Mouse (Mus musculus) MEL (cell line): ENCODE measurements around the gene Hoxc5. TPM values are rescaled to one million over a fixed set of nuclear protein-coding genes. Genes with fewer than 3 reads are reported as not detected.

Experiments
- DNase-seq: peaks from one replicate; pipeline ENCODE4 v3.0.0; 2011; ENCODE audit warnings: low read depth, low spot score
- H3K27ac ChIP-seq: 2 replicates; pipeline ENCODE4 v1.5.1; 2012; ENCODE audit warnings: low read depth, mild to moderate bottlenecking, control low read depth, low read length, moderate library complexity; ENCODE audit not compliant: control insufficient read depth
- H3K27me3 ChIP-seq, 2 experiments: fragments of 150-350 bp in 1 of 2; sonication (generic) in 1 of 2; 2 replicates each; pipeline ENCODE4 v1.6.1; 2012; ENCODE audit warnings: low read length in 2 of 2, mild to moderate bottlenecking in 2 of 2, improper control_type of control experiment in 1 of 2, moderate library complexity in 1 of 2; ENCODE audit not compliant: insufficient read depth in 2 of 2, control insufficient read depth in 1 of 2
- H3K36me3 ChIP-seq, 2 experiments: 2 replicates each; pipeline ENCODE4 v1.6.1; 2012 to 2014; ENCODE audit warnings: low read length in 2 of 2, improper control_type of control experiment in 1 of 2, inconsistent platforms in 1 of 2, mild to moderate bottlenecking in 1 of 2; ENCODE audit not compliant: insufficient read depth in 2 of 2, control insufficient read depth in 1 of 2
- H3K4me1 ChIP-seq, 2 experiments: fragments of 150-350 bp in 1 of 2; sonication (generic) in 1 of 2; 2 replicates each; pipeline ENCODE4 v1.6.1; 2012; ENCODE audit warnings: low read length in 2 of 2, improper control_type of control experiment in 1 of 2, mild to moderate bottlenecking in 1 of 2; ENCODE audit not compliant: insufficient read depth in 2 of 2, control insufficient read depth in 1 of 2
- H3K4me3 ChIP-seq, 2 experiments: fragments of 150-350 bp in 1 of 2; sonication (generic) in 1 of 2; 2 replicates each; pipeline ENCODE4 v1.5.1; 2012; ENCODE audit warnings: low read depth in 2 of 2, low read length in 2 of 2, mild to moderate bottlenecking in 2 of 2, moderate library complexity in 2 of 2, control low read depth in 1 of 2, improper control_type of control experiment in 1 of 2; ENCODE audit not compliant: control insufficient read depth in 1 of 2, insufficient read depth in 1 of 2
- H3K79me2 ChIP-seq: 2 replicates; pipeline ENCODE4 v1.6.1; 2012; ENCODE audit warnings: mild to moderate bottlenecking, low read length, moderate library complexity; ENCODE audit not compliant: control insufficient read depth, poor library complexity, insufficient read depth
- H3K9ac ChIP-seq: 2 replicates; pipeline ENCODE4 v1.6.1; 2012; ENCODE audit warnings: low read depth, mild to moderate bottlenecking, control low read depth, low read length, moderate library complexity; ENCODE audit not compliant: control insufficient read depth, poor library complexity, severe bottlenecking
- H3K9me3 ChIP-seq: fragments of 150-350 bp; sonication (generic); replicated peaks from 2 replicates; pipeline ENCODE4 v1.6.1; 2012; ENCODE audit warnings: mild to moderate bottlenecking, low read length, improper control_type of control experiment, moderate library complexity; ENCODE audit not compliant: insufficient read depth
- CHD1 ChIP-seq: IDR thresholded peaks from 2 replicates; pipeline ENCODE4 v1.6.1; 2012; ENCODE audit warnings: low read depth, mild to moderate bottlenecking, inconsistent platforms, low read length, improper control_type of control experiment
- CHD2 ChIP-seq: IDR thresholded peaks from 2 replicates; pipeline ENCODE4 v1.6.1; 2011; ENCODE audit warnings: low read length, improper control_type of control experiment
- CTCF ChIP-seq, 3 experiments: IDR thresholded peaks in 2 of 3; conservative IDR thresholded peaks in 1 of 3; 2 replicates each; pipeline ENCODE4 v1.5.1; 2011 to 2012; ENCODE audit warnings: low read length in 3 of 3, low read depth in 2 of 3, mild to moderate bottlenecking in 2 of 3, improper control_type of control experiment in 1 of 3, inconsistent platforms in 1 of 3, mixed read lengths in 1 of 3, moderate library complexity in 1 of 3; ENCODE audit not compliant: control insufficient read depth in 1 of 3, insufficient read depth in 1 of 3, poor library complexity in 1 of 3, severe bottlenecking in 1 of 3
- E2F4 ChIP-seq: IDR thresholded peaks from 2 replicates; pipeline ENCODE4 v1.6.1; 2011; ENCODE audit warnings: low read depth, low read length, improper control_type of control experiment, borderline replicate concordance
- ELF1 ChIP-seq: IDR thresholded peaks from 2 replicates; pipeline ENCODE4 v1.6.1; 2014; ENCODE audit warnings: low read depth, mild to moderate bottlenecking, inconsistent platforms, low read length, improper control_type of control experiment, moderate library complexity
- ETS1 ChIP-seq: IDR thresholded peaks from 2 replicates; pipeline ENCODE4 v1.6.1; 2012; ENCODE audit warnings: low read depth, mild to moderate bottlenecking, inconsistent platforms, low read length, improper control_type of control experiment, moderate library complexity
- HCFC1 ChIP-seq: IDR thresholded peaks from 2 replicates; pipeline ENCODE4 v1.6.1; 2012; ENCODE audit warnings: low read depth, mild to moderate bottlenecking, inconsistent platforms, low read length, improper control_type of control experiment, moderate library complexity
- JUND ChIP-seq: IDR thresholded peaks from 2 replicates; pipeline ENCODE4 v1.6.1; 2011; ENCODE audit warnings: low read depth, mild to moderate bottlenecking, improper control_type of control experiment, low read length
- MAZ ChIP-seq: IDR thresholded peaks from 2 replicates; pipeline ENCODE4 v1.6.1; 2012; ENCODE audit warnings: low read depth, mild to moderate bottlenecking, inconsistent platforms, low read length, improper control_type of control experiment
- MEF2A ChIP-seq: IDR thresholded peaks from 2 replicates; pipeline ENCODE4 v1.6.1; 2014; ENCODE audit warnings: low read depth, mild to moderate bottlenecking, inconsistent platforms, low read length, improper control_type of control experiment; ENCODE audit not compliant: poor library complexity, insufficient replicate concordance, severe bottlenecking; ENCODE audit errors: extremely low read depth
- MXI1 ChIP-seq: IDR thresholded peaks from 2 replicates; pipeline ENCODE4 v1.6.1; 2011; ENCODE audit warnings: mild to moderate bottlenecking, low read depth, low read length, improper control_type of control experiment
- MYB ChIP-seq: IDR thresholded peaks from 2 replicates; pipeline ENCODE4 v1.6.1; 2011; ENCODE audit warnings: mild to moderate bottlenecking, low read depth, low read length, improper control_type of control experiment
- NELFE ChIP-seq: IDR thresholded peaks from 2 replicates; pipeline ENCODE4 v1.6.1; 2011; ENCODE audit warnings: low read depth, low read length, improper control_type of control experiment
- NRF1 ChIP-seq: IDR thresholded peaks from 2 replicates; pipeline ENCODE4 v1.6.1; 2014; ENCODE audit warnings: low read depth, mild to moderate bottlenecking, inconsistent platforms, low read length, improper control_type of control experiment, moderate library complexity; ENCODE audit not compliant: poor library complexity, insufficient read depth, severe bottlenecking
- POLR2AphosphoS2 ChIP-seq: IDR thresholded peaks from 2 replicates; pipeline ENCODE4 v1.6.1; 2011; ENCODE audit warnings: low read length, improper control_type of control experiment
- RAD21 ChIP-seq: IDR thresholded peaks from 2 replicates; pipeline ENCODE4 v1.6.1; 2011; ENCODE audit warnings: mild to moderate bottlenecking, low read depth, low read length, improper control_type of control experiment
- SIN3A ChIP-seq: IDR thresholded peaks from 2 replicates; pipeline ENCODE4 v1.6.1; 2012; ENCODE audit warnings: low read length, improper control_type of control experiment, inconsistent platforms
- SMC3 ChIP-seq: IDR thresholded peaks from 2 replicates; pipeline ENCODE4 v1.6.1; 2011; ENCODE audit warnings: low read depth, low read length, improper control_type of control experiment
- TAL1 ChIP-seq: IDR thresholded peaks from 2 replicates; pipeline ENCODE4 v1.6.1; 2012; ENCODE audit warnings: mild to moderate bottlenecking, inconsistent platforms, low read length, moderate library complexity, mixed read lengths
- TBP ChIP-seq: IDR thresholded peaks from 2 replicates; pipeline ENCODE4 v1.8.0; 2011; ENCODE audit warnings: low read depth, low read length, improper control_type of control experiment
- UBTF ChIP-seq: IDR thresholded peaks from 2 replicates; pipeline ENCODE4 v1.6.1; 2012; ENCODE audit warnings: low read depth, mild to moderate bottlenecking, inconsistent platforms, low read length, improper control_type of control experiment, moderate library complexity, borderline replicate concordance; ENCODE audit not compliant: insufficient read depth
- USF2 ChIP-seq, 2 experiments: IDR thresholded peaks; 2 replicates each; pipeline ENCODE4 v1.6.1; 2011 to 2012; ENCODE audit warnings: improper control_type of control experiment in 2 of 2, low read length in 2 of 2, borderline replicate concordance in 1 of 2, inconsistent platforms in 1 of 2, low read depth in 1 of 2, mild to moderate bottlenecking in 1 of 2; ENCODE audit not compliant: insufficient read depth in 1 of 2
- ZC3H11A ChIP-seq: IDR thresholded peaks from 2 replicates; pipeline ENCODE4 v1.6.1; 2012; ENCODE audit warnings: low read depth, mild to moderate bottlenecking, inconsistent platforms, low read length, improper control_type of control experiment
- ZKSCAN1 ChIP-seq: IDR thresholded peaks from 2 replicates; pipeline ENCODE4 v1.6.1; 2012; ENCODE audit warnings: low read depth, mild to moderate bottlenecking, inconsistent platforms, low read length, improper control_type of control experiment, moderate library complexity
- ZMIZ1 ChIP-seq: IDR thresholded peaks from 2 replicates; pipeline ENCODE4 v1.6.1; 2012; ENCODE audit warnings: low read depth, mild to moderate bottlenecking, inconsistent platforms, low read length, improper control_type of control experiment, moderate library complexity
- ZNF384 ChIP-seq: IDR thresholded peaks from 2 replicates; pipeline ENCODE4 v1.6.1; 2012; ENCODE audit warnings: low read depth, mild to moderate bottlenecking, inconsistent platforms, low read length, improper control_type of control experiment
- polyA plus RNA-seq, 2 experiments: library from polyadenylated mRNA; stranded (reverse) in 1 of 2; unstranded in 1 of 2; fragments of >175 nt in 1 of 2; fragments of >200 nt in 1 of 2; gene quantifications; 2 replicates each; pipeline versions ENCODE4 v1.2.1 to v1.2.4; 2012; ENCODE audit warnings: low replicate concordance in 2 of 2, low read depth in 1 of 2; ENCODE audit not compliant: insufficient read length in 2 of 2, insufficient read depth in 1 of 2, missing spikeins in 1 of 2
- total RNA-seq: library from RNA; depleted of rRNA; stranded (reverse); fragments of 300-350 nt; gene quantifications from 2 replicates; pipeline ENCODE4 v1.2.3, GENCODE M21; 2012

The Hoxc5 gene
- total and polyA plus RNA-seq, 3 experiments: 0.46 to 3.0 TPM; not detected in 1

- Histone ChIP-seq H3K9ac (no peak overlapping the region), H3K79me2 (no peaks in the 10 kb centered on the region), H3K9me3 (no peaks in the 10 kb centered on the region), H3K27ac (no peak overlapping the region), H3K4me1 (0 out of 4 replicates have a peak, but pooled peaks cover 0 to 10% of the 10 kb centered on the region in 2 experiments), H3K36me3 (peaks cover 0 to 11% of the 10 kb centered on the region in 2 experiments; a peak in 1 of 4 replicates), H3K4me3 (no peak overlapping the region), H3K27me3 (no peaks in the 10 kb centered on the region)
- TF ChIP-seq HCFC1 (no peak), ZC3H11A (no peak), NELFE (no peak), CTCF (IDR thresholded peaks at IDR 0.05 in 2 of 3, conservative IDR thresholded peaks at IDR 0.05 in 1 of 3; ENCODE audit: control insufficient read depth in 1 of 3, insufficient read depth in 1 of 3, low read depth in 2 of 3, low read length in 3 of 3, poor library complexity in 1 of 3, severe bottlenecking in 1 of 3) (no peak), MEF2A (no peak), JUND (no peak), MAZ (no peak), RAD21 (no peak), TBP (no peak), POLR2AphosphoS2 (no peak), CHD1 (no peak), ZKSCAN1 (no peak), NRF1 (no peak), USF2 (IDR thresholded peaks at IDR 0.05; ENCODE audit: borderline replicate concordance in 1 of 2, insufficient read depth in 1 of 2, low read depth in 1 of 2, low read length in 2 of 2) (no peak), ZMIZ1 (no peak)
- DNase-seq: no peak
These were observed 25.0 kb downstream of the Hoxc5 start for GRCm38 (mm10) chr15:102992206-102992605.

- H3K9ac ChIP-seq: no peak overlapping the region
- peaks cover 0 to 9% of the 10 kb centered on the region in 2 experiments; a peak in 1 of 4 replicates for H3K36me3 ChIP-seq
- H3K27ac ChIP-seq: no peak overlapping the region
- no peak overlapping the region for H3K4me3 ChIP-seq
- no peak for DNase-seq
- no peaks in the 10 kb centered on the region for H3K9me3 ChIP-seq
- peaks cover 0 to 9% of the 10 kb centered on the region in 2 experiments; a peak in 1 of 4 replicates for H3K4me1 ChIP-seq
- no peaks in the 10 kb centered on the region for H3K27me3 ChIP-seq
- no peaks in the 10 kb centered on the region; the same call in 1 of the 2 replicates for H3K79me2 ChIP-seq
- TF ChIP-seq TAL1: no peak
- TF ChIP-seq UBTF: no peak
- TF ChIP-seq CHD2: no peak
- TF ChIP-seq NELFE: no peak
- TF ChIP-seq SIN3A: no peak
- no peak for TF ChIP-seq ZC3H11A
- TF ChIP-seq E2F4: no peak
- no peak for TF ChIP-seq MXI1
- TF ChIP-seq MYB: no peak
- TF ChIP-seq RAD21: no peak
- TF ChIP-seq JUND: no peak
- no peak for TF ChIP-seq MAZ
- TF ChIP-seq POLR2AphosphoS2: no peak
- TF ChIP-seq SMC3: no peak
- TF ChIP-seq CTCF (IDR thresholded peaks at IDR 0.05 in 2 of 3, conservative IDR thresholded peaks at IDR 0.05 in 1 of 3; ENCODE audit: control insufficient read depth in 1 of 3, insufficient read depth in 1 of 3, low read depth in 2 of 3, low read length in 3 of 3, poor library complexity in 1 of 3, severe bottlenecking in 1 of 3): no peak
- no peak for TF ChIP-seq ZMIZ1
- no peak for TF ChIP-seq ZNF384
- no peak for TF ChIP-seq ETS1
- no peak for TF ChIP-seq ELF1
These were observed 25.6 kb downstream of the Hoxc5 start for GRCm38 (mm10) chr15:102992863-102993262.
